In genomic region chr12:99083616-99084015, GRCm38 (mm10) we compare ENCODE assay signal across 12 mouse cellular contexts.
DNase-seq lines count a peak whose midpoint lies in the region; ATAC-seq and TF ChIP-seq lines count a peak whose summit lies in the region.
"Had no signal": no experiment of that assay in that cellular context is flagged by ENCODE, and none has a peak within 500 bp of the region (broad histone marks: within the 10 kb centered on the region; RNA-seq: fewer than 3 reads in every experiment).

No protein-coding gene starts in this region.

- 45% methylated on average over 11 of the region's 11 CpGs for WGBS in lung, embryonic 15.5 days
- 42% methylated on average over 11 of the region's 11 CpGs for WGBS in forebrain, embryonic 12.5 days
- WGBS in hindbrain, embryonic 15.5 days = 37% methylated on average over 11 of the region's 11 CpGs
- 34% methylated on average over 11 of the region's 11 CpGs for WGBS in midbrain, postnatal 0 days
- WGBS in heart, embryonic 11.5 days (ENCODE audit: insufficient replicate concordance) = 49% methylated on average over 11 of the region's 11 CpGs

- H3K9ac ChIP-seq in lung, embryonic 15.5 days = no peak overlapping the region
- no peak overlapping the region for H3K9ac ChIP-seq in forebrain, embryonic 12.5 days
- no peak overlapping the region for H3K9ac ChIP-seq in hindbrain, embryonic 15.5 days
- H3K9ac ChIP-seq in midbrain, postnatal 0 days (replicated peaks; ENCODE audit: low read length, poor library complexity, severe bottlenecking) = no peak overlapping the region
- no peak overlapping the region for H3K9ac ChIP-seq in heart, embryonic 11.5 days (ENCODE audit: low read depth, low read length)
- H3K9ac ChIP-seq: embryonic facial prominence, embryonic 12.5 days; liver, embryonic 14.5 days had no signal

- H3K4me1 ChIP-seq in lung, embryonic 15.5 days = no peaks in the 10 kb centered on the region
- peaks cover 34% of the 10 kb centered on the region for H3K4me1 ChIP-seq in forebrain, embryonic 12.5 days
- H3K4me1 ChIP-seq in hindbrain, embryonic 15.5 days (replicated peaks) = peaks cover 37% of the 10 kb centered on the region
- peaks cover 7% of the 10 kb centered on the region; the same call in 1 of the 2 replicates for H3K4me1 ChIP-seq in midbrain, postnatal 0 days (ENCODE audit: insufficient read depth, low read length)
- no peaks in the 10 kb centered on the region for H3K4me1 ChIP-seq in heart, embryonic 11.5 days (ENCODE audit: control insufficient read depth, insufficient read depth, low read length)
- H3K4me1 ChIP-seq: embryonic facial prominence, embryonic 12.5 days had no signal

- no peak for DNase-seq in lung, postnatal 4 days
- peak; percentile 38 for DNase-seq in midbrain, postnatal 0 days (ENCODE audit: low spot score)
- DNase-seq in cerebellum, adult 18-20 months = no peak
- no peak for DNase-seq in kidney, postnatal 25 days

- peaks cover 13% of the 10 kb centered on the region for H3K27me3 ChIP-seq in lung, embryonic 15.5 days
- H3K27me3 ChIP-seq in forebrain, embryonic 12.5 days = peaks cover 21% of the 10 kb centered on the region; the same call in 1 of the 2 replicates
- no peaks in the 10 kb centered on the region for H3K27me3 ChIP-seq in hindbrain, embryonic 15.5 days
- no peaks in the 10 kb centered on the region for H3K27me3 ChIP-seq in midbrain, postnatal 0 days (ENCODE audit: insufficient read depth, low read length)
- peaks cover 10% of the 10 kb centered on the region for H3K27me3 ChIP-seq in heart, embryonic 11.5 days (ENCODE audit: control insufficient read depth, insufficient read depth, low read length)
- H3K27me3 ChIP-seq: Patski had no signal

- H3K27ac ChIP-seq in lung, embryonic 15.5 days = no peak overlapping the region
- H3K27ac ChIP-seq in forebrain, embryonic 12.5 days = no peak overlapping the region
- peak overlapping the region; percentile 53 for H3K27ac ChIP-seq in hindbrain, embryonic 15.5 days (replicated peaks)
- no peak overlapping the region for H3K27ac ChIP-seq in midbrain, postnatal 0 days (ENCODE audit: low read depth, low read length)
- no peak overlapping the region for H3K27ac ChIP-seq in heart, embryonic 11.5 days (ENCODE audit: low read depth, low read length)
- H3K27ac ChIP-seq: embryonic facial prominence, embryonic 12.5 days; liver, embryonic 14.5 days; stomach, postnatal 0 days had no signal

- ATAC-seq in lung, embryonic 15.5 days (ENCODE audit: borderline replicate concordance, extremely low read depth, low FRiP score, low TSS enrichment) = 0 out of 2 replicates have a peak, but pooled peaks have one; percentile 4
- ATAC-seq in forebrain, embryonic 12.5 days (ENCODE audit: low FRiP score) = no peak
- peak; percentile 15; the same call in 1 of the 2 replicates for ATAC-seq in hindbrain, embryonic 15.5 days (ENCODE audit: low FRiP score, low read depth)
- no peak for ATAC-seq in midbrain, postnatal 0 days (ENCODE audit: low FRiP score)
- no peak for ATAC-seq in heart, embryonic 11.5 days (replicated peaks; ENCODE audit: insufficient number of reproducible peaks, low FRiP score, low TSS enrichment)

- H3K4me3 ChIP-seq in lung, embryonic 15.5 days = no peak overlapping the region
- H3K4me3 ChIP-seq in forebrain, embryonic 12.5 days (replicated peaks) = no peak overlapping the region
- no peak overlapping the region for H3K4me3 ChIP-seq in hindbrain, embryonic 15.5 days
- H3K4me3 ChIP-seq in midbrain, postnatal 0 days (ENCODE audit: low read depth, low read length) = no peak overlapping the region
- H3K4me3 ChIP-seq in heart, embryonic 11.5 days (ENCODE audit: low read depth, low read length) = no peak overlapping the region
- H3K4me3 ChIP-seq: embryonic facial prominence, embryonic 12.5 days had no signal

- TF ChIP-seq CTCF in midbrain, postnatal 0 days (IDR thresholded peaks at IDR 0.05) = no peak

- no peak overlapping the region for H3K4me2 ChIP-seq in lung, embryonic 15.5 days
- H3K4me2 ChIP-seq in forebrain, embryonic 12.5 days = 0 out of 2 replicates have a peak overlapping the region, but pooled peaks have one; percentile 13
- peak overlapping the region; percentile 32 for H3K4me2 ChIP-seq in hindbrain, embryonic 15.5 days
- peak overlapping the region; percentile 4 for H3K4me2 ChIP-seq in midbrain, postnatal 0 days (ENCODE audit: low read depth, low read length, poor library complexity, severe bottlenecking)
- no peak overlapping the region for H3K4me2 ChIP-seq in heart, embryonic 11.5 days

- H3K9me3 ChIP-seq in lung, embryonic 15.5 days = no peaks in the 10 kb centered on the region
- no peaks in the 10 kb centered on the region for H3K9me3 ChIP-seq in forebrain, embryonic 12.5 days
- H3K9me3 ChIP-seq in hindbrain, embryonic 15.5 days = no peaks in the 10 kb centered on the region
- H3K9me3 ChIP-seq in midbrain, postnatal 0 days (ENCODE audit: low read length) = no peaks in the 10 kb centered on the region
- no peaks in the 10 kb centered on the region for H3K9me3 ChIP-seq in heart, embryonic 11.5 days (replicated peaks; ENCODE audit: control insufficient read depth, low read length)
- H3K9me3 ChIP-seq: embryonic facial prominence, embryonic 12.5 days had no signal

- H3K36me3 ChIP-seq in lung, embryonic 15.5 days = no peaks in the 10 kb centered on the region
- H3K36me3 ChIP-seq in forebrain, embryonic 12.5 days (replicated peaks) = no peaks in the 10 kb centered on the region
- H3K36me3 ChIP-seq in hindbrain, embryonic 15.5 days = no peaks in the 10 kb centered on the region
- no peaks in the 10 kb centered on the region for H3K36me3 ChIP-seq in midbrain, postnatal 0 days (ENCODE audit: insufficient read depth, low read length)
- no peaks in the 10 kb centered on the region for H3K36me3 ChIP-seq in heart, embryonic 11.5 days (ENCODE audit: control insufficient read depth, insufficient read depth, low read length)
- H3K36me3 ChIP-seq: embryonic facial prominence, embryonic 12.5 days had no signal

Comparison
In these comparisons a context has a peak if more than half of its experiments do, and no peak if none do; other contexts are left out.
1. ATAC-seq: peak in lung, embryonic 15.5 days (single experiment) and hindbrain, embryonic 15.5 days (single experiment); none in forebrain, embryonic 12.5 days (single experiment), midbrain, postnatal 0 days (single experiment) and heart, embryonic 11.5 days (single experiment).
2. H3K4me2 ChIP-seq: peak in forebrain, embryonic 12.5 days (single experiment), hindbrain, embryonic 15.5 days (single experiment) and midbrain, postnatal 0 days (single experiment); none in lung, embryonic 15.5 days (single experiment) and heart, embryonic 11.5 days (single experiment).